Mouse (Mus musculus) cerebellum, adult 2 months (tissue): ENCODE results near the gene Sf3a3.

Experiments
- CTCF ChIP-seq: fragments of 200-500 bp; IDR thresholded peaks from 2 replicates; pipeline ENCODE4 v1.5.1; 2011; ENCODE audit warnings: low read depth, mild to moderate bottlenecking, control low read depth, low read length, moderate library complexity, borderline replicate concordance; ENCODE audit not compliant: insufficient read depth
- POLR2A ChIP-seq: fragments of 200-500 bp; IDR thresholded peaks from 2 replicates; pipeline ENCODE4 v1.6.1; 2011; ENCODE audit warnings: low read length, control low read depth, borderline replicate concordance; ENCODE audit not compliant: insufficient read depth

- TF ChIP-seq CTCF (no peak), POLR2A (no peak)
These were observed 33.3 kb downstream of the Sf3a3 start for GRCm38 (mm10) chr4:124747851-124748250.
